Mouse (Mus musculus) neutrophil, adult 59 days (primary cell): Measurements from ENCODE around the gene Camk2g. TPM values are rescaled to one million over a fixed set of nuclear protein-coding genes. Genes with fewer than 3 reads are reported as not detected.

Experiments used
- total RNA-seq, 2 experiments: library from RNA; stranded (reverse); gene quantifications; 1 replicate in 1 of 2; 2 replicates in 1 of 2; pipeline ENCODE4 v1.2.4; 2023

Gene Camk2g
- total RNA-seq, result 10 to 100 TPM; 55.2 to 58.4 TPM

DNA sequence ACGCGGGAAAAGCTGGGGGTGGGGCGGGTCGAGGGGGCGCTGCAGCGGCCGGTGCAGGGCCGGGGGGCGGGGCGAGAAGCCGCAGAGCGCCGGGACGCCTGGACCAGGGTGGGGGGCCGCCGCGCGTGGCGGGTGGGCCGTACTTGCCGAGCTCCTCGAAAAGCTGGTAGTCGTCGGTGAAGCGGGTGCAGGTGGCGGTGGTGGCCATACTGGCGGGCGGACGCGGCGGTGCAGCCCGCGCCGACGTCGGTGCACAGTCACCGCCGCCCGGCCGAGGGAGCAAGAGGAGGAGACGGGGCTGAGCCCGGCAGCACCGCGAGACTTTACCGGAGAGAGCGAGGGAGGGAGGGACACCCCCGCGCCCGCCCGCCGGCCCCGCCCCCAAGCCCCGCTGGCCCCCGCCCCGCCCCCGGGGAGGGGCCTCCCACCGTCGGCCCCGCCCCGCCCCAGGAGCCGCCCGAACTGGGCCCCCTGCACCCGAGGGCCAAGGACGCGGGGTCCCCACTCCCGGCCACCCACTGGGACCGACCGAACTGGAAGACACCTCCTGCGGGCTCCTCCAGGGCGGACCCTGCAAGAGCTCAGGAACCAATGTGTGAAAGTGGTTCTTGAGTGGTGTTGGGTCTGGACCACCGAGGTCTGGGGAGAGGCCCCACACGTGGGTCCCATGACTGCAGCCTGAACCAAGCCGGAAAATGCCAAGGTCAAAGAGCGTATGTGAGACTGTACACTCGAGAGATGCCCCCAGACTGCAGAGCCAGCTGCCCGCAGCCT, at the start of gene Camk2g:
Gene Camk2g (minus strand): TSS at position 331 of the 774 bp plus-strand sequence.

GRCm38 (mm10) chr14:20836171-20836904, 42.5 kb upstream of the Camk2g start, which contains the start of gene Plau:
Gene Plau, plus strand, starts transcription at chr14:20836660.

GRCm38 (mm10) chr14:20733952-20734774, 59.7 kb downstream of the Camk2g start, which contains the start of gene Ndst2:
Gene Ndst2, minus strand, starts transcription at chr14:20734562.

DNA sequence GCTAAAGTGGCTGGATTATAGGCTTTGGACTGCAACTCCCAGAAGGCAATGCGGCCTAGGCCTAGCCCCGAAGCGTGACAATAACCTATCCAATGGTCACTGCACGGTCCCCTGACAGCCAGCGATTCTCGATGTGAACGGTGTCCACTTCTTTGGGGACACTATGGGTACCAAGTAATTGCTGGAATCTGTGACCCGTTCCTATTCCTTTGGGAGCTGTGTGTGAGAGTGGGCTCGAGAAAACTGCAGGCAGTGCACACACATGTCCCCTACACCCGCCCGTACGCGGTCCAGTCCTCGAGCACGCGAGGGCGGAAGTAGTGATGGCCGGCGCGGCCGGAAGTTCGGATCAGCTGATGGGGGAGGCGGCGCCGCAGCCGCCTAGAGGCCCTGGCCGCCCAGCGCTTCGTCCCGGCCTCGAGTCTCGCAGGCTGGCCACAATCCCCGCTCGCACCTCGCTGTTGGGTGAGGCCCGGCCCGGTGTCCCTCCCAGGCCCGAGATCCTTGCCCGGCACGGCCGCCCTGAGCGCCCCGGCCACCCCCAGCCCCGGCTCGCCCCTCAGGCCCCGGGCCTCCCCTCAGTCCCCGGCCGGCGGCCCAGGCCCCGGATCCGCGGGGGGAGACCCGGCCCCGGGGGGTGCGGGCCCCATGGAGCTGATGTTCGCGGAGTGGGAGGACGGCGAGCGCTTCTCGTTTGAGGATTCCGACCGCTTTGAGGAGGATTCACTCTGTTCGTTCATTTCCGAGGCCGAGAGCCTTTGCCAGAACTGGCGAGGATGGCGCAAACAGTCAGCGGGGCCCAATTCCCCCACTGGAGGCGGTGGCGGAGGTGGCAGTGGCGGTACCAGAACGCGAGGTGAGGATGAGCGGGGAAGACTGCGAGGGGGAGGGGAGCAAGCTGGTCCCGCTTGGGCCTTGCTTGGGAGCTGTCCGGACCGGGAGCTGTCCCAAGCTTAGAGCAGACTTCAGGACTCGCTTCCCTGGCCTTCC, 86.4 kb downstream of the Camk2g start, which contains the start of gene Zswim8:
Gene Zswim8 (plus strand): TSS at position 352 of the 990 bp plus-strand sequence.

DNA sequence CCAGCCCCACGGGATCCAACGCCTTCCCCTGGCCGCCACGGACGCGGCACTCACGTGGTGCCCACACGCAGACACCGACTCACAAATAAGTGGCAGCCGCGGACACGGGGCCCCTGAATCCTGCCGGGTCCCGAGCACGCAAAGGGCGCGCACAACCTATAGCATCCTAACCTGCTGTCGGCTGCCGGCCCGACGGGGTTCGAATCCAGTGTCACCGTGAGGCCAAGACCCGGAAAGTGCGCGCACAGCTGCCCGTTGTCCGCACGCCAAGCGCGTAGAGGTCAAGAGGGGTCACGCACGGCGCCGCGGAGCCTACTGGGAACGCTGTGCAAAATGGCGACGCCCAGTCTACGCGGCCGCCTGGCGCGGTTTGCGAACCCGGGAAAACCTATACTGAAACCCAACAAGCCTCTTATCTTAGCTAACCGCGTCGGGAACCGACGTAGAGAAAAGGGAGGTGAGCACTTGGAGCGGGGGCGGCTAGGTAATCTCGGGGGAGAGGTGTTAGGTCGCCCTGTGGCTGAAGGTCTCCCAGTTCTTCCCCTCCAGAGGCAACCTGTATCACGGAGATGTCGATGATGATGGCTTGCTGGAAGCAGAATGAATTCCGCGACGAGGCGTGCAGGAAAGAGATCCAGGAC, 91.0 kb downstream of the Camk2g start, which contains the start of gene Chchd1:
Gene Chchd1 (plus strand): TSS at position 266 of the 641 bp plus-strand sequence.

DNA sequence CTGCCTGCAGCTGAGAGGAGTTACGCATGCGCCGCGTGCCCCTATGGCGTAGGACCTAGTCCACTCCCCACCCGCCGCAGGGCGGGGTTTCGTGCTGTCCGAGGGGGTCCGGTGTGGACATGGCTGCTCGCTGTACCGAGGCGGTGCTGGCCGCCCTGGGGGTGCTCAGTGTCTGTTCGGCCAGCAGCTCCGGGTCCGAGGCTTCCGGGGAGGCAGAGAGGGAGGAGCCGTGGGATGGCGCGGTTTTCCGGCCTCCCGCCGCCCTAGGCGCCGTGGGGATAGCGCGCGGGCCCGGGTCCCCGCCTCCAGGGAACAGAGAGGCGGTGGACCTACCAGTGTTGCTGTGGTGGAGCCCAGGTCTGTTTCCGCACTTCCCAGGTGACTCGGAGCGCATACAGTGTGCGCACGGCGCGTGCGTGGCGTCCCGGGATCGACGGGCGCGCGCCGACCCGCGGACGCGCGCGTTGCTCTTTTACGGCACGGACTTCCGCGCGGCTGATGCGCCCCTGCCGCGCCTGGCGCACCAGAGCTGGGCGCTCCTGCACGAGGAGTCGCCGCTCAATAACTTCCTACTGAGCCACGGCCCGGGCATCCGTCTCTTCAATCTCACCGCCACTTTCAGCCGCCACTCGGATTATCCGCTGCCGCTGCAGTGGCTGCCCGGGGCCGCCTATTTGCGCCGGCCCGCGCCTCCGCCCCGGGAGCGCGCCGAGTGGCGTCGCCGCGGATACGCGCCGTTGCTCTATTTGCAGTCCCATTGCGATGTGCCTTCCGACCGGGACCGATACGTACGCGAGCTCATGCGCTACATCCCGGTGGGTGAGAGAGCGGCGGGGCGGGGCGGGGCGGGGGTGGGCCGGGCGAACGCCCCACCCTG, 98.8 kb downstream of the Camk2g start, which contains the start of gene Fut11:
Gene Fut11 (plus strand): TSS at position 85 of the 877 bp plus-strand sequence.

Other genes with a start within 250 kb of the Camk2g start
- 10 to 100 TPM; 52.7 to 53.5 TPM for gene Ppp3cb, start 247.5 kb downstream of the Camk2g start, total RNA-seq
- 1 to 10 TPM; 2.1 to 2.6 TPM for gene Usp54, start 153.0 kb downstream of the Camk2g start, total RNA-seq
- under 1 TPM; 0.40 to 0.42 TPM for gene Myoz1, start 137.5 kb downstream of the Camk2g start, total RNA-seq
- not detected for gene Synpo2l, start 125.7 kb downstream of the Camk2g start, total RNA-seq
- gene Sec24c, start 119.8 kb downstream of the Camk2g start, total RNA-seq, result 100 to 1,000 TPM; 129 to 175 TPM
- gene Fut11, start 99.1 kb downstream of the Camk2g start, total RNA-seq, result 1 to 10 TPM; 4.9 TPM
- gene Chchd1, start 91.1 kb downstream of the Camk2g start, total RNA-seq, result 10 to 100 TPM; 19.2 to 24.1 TPM
- gene Zswim8, start 86.5 kb downstream of the Camk2g start, total RNA-seq, result 100 to 1,000 TPM; 103 to 108 TPM
- gene Ndst2, start 59.5 kb downstream of the Camk2g start, total RNA-seq, result 10 to 100 TPM; 37.6 to 47.6 TPM
- gene Plau, start 42.6 kb upstream of the Camk2g start, total RNA-seq, result 10 to 100 TPM; 28.2 to 28.4 TPM
- gene Vcl, start 135.3 kb upstream of the Camk2g start, total RNA-seq, result 100 to 1,000 TPM; 154 to 163 TPM